Mouse (Mus musculus) bone marrow macrophage, adult 2 months (primary cell): Measurements from ENCODE around the gene Ywhag.

ENCODE experiments used
- CTCF ChIP-seq: IDR thresholded peaks from 2 replicates; pipeline ENCODE4 v1.5.1; 2012; ENCODE audit warnings: low read depth, mild to moderate bottlenecking, low read length, moderate library complexity
- POLR2A ChIP-seq: IDR thresholded peaks from 2 replicates; pipeline ENCODE4 v1.6.1; 2012; ENCODE audit warnings: mild to moderate bottlenecking, low read depth, low read length, borderline replicate concordance

- TF ChIP-seq CTCF (no peak), POLR2A (no peak)
These were observed 60.7 kb downstream of the Ywhag start for GRCm38 (mm10) chr5:135873753-135874152.
